Mouse (Mus musculus): ENCODE data around the gene Irs3. TPM values are rescaled to one million over a fixed set of nuclear protein-coding genes. Genes with fewer than 3 reads are reported as not detected.

Gene Irs3
- total RNA-seq (2023): not detected in 2 replicates

GRCm38 (mm10) chr5:137645652-137646091, at the start of gene Irs3:
Irs3 (minus strand) TSS chr5:137645714.

GRCm38 (mm10) chr5:137684294-137685123, 39.0 kb upstream of the Irs3 start, which contains the start of gene Agfg2:
Agfg2 (minus strand) TSS chr5:137684726.

GRCm38 (mm10) chr5:137641054-137641453, 4.5 kb downstream of the Irs3 start, which contains the start of gene Sap25:
Sap25 (plus strand) TSS chr5:137641334.

GRCm38 (mm10) chr5:137628498-137629305, 16.8 kb downstream of the Irs3 start, which contains the start of the genes Fbxo24, Lrch4 and Gm20605:
Fbxo24 (minus strand) TSS chr5:137629002.
Lrch4 (plus strand) TSS chr5:137629121.
Gm20605 (plus strand) TSS chr5:137629175.

GRCm38 (mm10) chr5:137613550-137613949, 32.0 kb downstream of the Irs3 start, which contains the start of gene Pcolce:
Pcolce (minus strand) TSS chr5:137613784.

GRCm38 (mm10) chr5:137600619-137601364, 44.7 kb downstream of the Irs3 start, which contains the start of gene Mospd3:
Mospd3 (minus strand) TSS chr5:137601058.

Other genes with a start within 250 kb of the Irs3 start
- 0.06 TPM in 1 of 2 replicates, not detected in the other for gene Zan, start 168.7 kb downstream of the Irs3 start, total RNA-seq (2023)
- gene Pop7, start 143.2 kb downstream of the Irs3 start, total RNA-seq (2023): 13.0 and 17.8 TPM in 2 replicates
- gene Gigyf1, start 127.2 kb downstream of the Irs3 start, total RNA-seq (2023): 46.2 and 60.4 TPM in 2 replicates
- gene Epo, start 112.5 kb downstream of the Irs3 start, total RNA-seq (2023): not detected in 2 replicates
- gene Gnb2, start 112.2 kb downstream of the Irs3 start, total RNA-seq (2023): 956 and 1,045 TPM in 2 replicates
- gene Actl6b, start 92.2 kb downstream of the Irs3 start, total RNA-seq (2023): not detected in 2 replicates
- gene Tfr2, start 75.9 kb downstream of the Irs3 start, total RNA-seq (2023): 0.76 and 1.7 TPM in 2 replicates
- gene Mospd3, start 44.7 kb downstream of the Irs3 start, total RNA-seq (2023): 41.8 and 42.3 TPM in 2 replicates
- 0.61 and 2.0 TPM in 2 replicates for gene Pcolce, start 31.9 kb downstream of the Irs3 start, total RNA-seq (2023)
- 0.36 TPM in 1 of 2 replicates, not detected in the other for gene Fbxo24, start 16.7 kb downstream of the Irs3 start, total RNA-seq (2023)
- gene Lrch4, start 16.6 kb downstream of the Irs3 start, total RNA-seq (2023): 235 and 280 TPM in 2 replicates
- 37.6 and 52.5 TPM in 2 replicates for gene Gm20605, start 16.5 kb downstream of the Irs3 start, total RNA-seq (2023)
- 51.2 and 70.0 TPM in 2 replicates for gene Sap25, start 4.4 kb downstream of the Irs3 start, total RNA-seq (2023)
- 16.4 and 17.0 TPM in 2 replicates for gene Agfg2, start 39.0 kb upstream of the Irs3 start, total RNA-seq (2023)
- gene Nyap1, start 95.9 kb upstream of the Irs3 start, total RNA-seq (2023): 0.50 and 0.54 TPM in 2 replicates
- gene Tsc22d4, start 100.0 kb upstream of the Irs3 start, total RNA-seq (2023): 272 and 329 TPM in 2 replicates
- gene Ppp1r35, start 133.1 kb upstream of the Irs3 start, total RNA-seq (2023): 24.4 and 30.5 TPM in 2 replicates
- gene Mepce, start 141.9 kb upstream of the Irs3 start, total RNA-seq (2023): 29.5 and 33.3 TPM in 2 replicates
- gene Zcwpw1, start 142.1 kb upstream of the Irs3 start, total RNA-seq (2023): 2.2 and 2.4 TPM in 2 replicates
- gene Pilra, start 190.6 kb upstream of the Irs3 start, total RNA-seq (2023): 535 and 567 TPM in 2 replicates
- gene Pilrb1, start 212.4 kb upstream of the Irs3 start, total RNA-seq (2023): 309 and 327 TPM in 2 replicates
- 426 and 429 TPM in 2 replicates for gene Pilrb2, start 226.1 kb upstream of the Irs3 start, total RNA-seq (2023)